Mouse (Mus musculus) layer of hippocampus, postnatal 10 days (tissue): ENCODE measurements at regions not wholly inside any gene's neighbourhood (a gene's known extent, or its start where the extent isn't known, plus 50 kb on each side); places are given as distances from the start of the nearest gene placed in this dataset.

Experiments
- DNase-seq, 2 experiments: peaks; one replicate each; pipeline ENCODE4 v3.0.0; 2021; ENCODE audit warnings: low spot score in 2 of 2

- no peak for DNase-seq
Measured at GRCm38 (mm10) chr12:54456731-54457130, 199.6 kb downstream of the Sptssa start.

GRCm38 (mm10) chr12:54454606-54455005, 201.8 kb downstream of the Sptssa start:
- no peak for DNase-seq

GRCm38 (mm10) chr12:54453343-54453742, 203.0 kb downstream of the Sptssa start:
- DNase-seq, result no peak

- no peak for DNase-seq
Measured at GRCm38 (mm10) chr12:54450369-54450768, 206.0 kb downstream of the Sptssa start.

- DNase-seq, result no peak
Measured at GRCm38 (mm10) chr12:54448221-54448620, 208.2 kb downstream of the Sptssa start.

- DNase-seq, result no peak
Measured at GRCm38 (mm10) chr12:54447354-54447753, 209.0 kb downstream of the Sptssa start.

GRCm38 (mm10) chr12:54446356-54446755, 210.0 kb downstream of the Sptssa start:
- DNase-seq, result no peak

- DNase-seq, result no peak
Measured at GRCm38 (mm10) chr12:54444416-54444815, 212.0 kb downstream of the Sptssa start.

GRCm38 (mm10) chr12:54443285-54443684, 213.1 kb downstream of the Sptssa start:
- no peak for DNase-seq

- no peak for DNase-seq
Measured at GRCm38 (mm10) chr12:54442408-54442807, 214.0 kb downstream of the Sptssa start.

- DNase-seq, result no peak
Measured at GRCm38 (mm10) chr12:54440851-54441593, 215.4 kb downstream of the Sptssa start.

- no peak for DNase-seq
Measured at GRCm38 (mm10) chr12:54438793-54439192, 217.6 kb downstream of the Sptssa start.

- no peak for DNase-seq
Measured at GRCm38 (mm10) chr12:54425236-54425635, 221.6 kb upstream of the Egln3 start.

GRCm38 (mm10) chr12:54414829-54415228, 211.2 kb upstream of the Egln3 start:
- DNase-seq, result no peak

GRCm38 (mm10) chr12:54414201-54414600, 210.5 kb upstream of the Egln3 start:
- DNase-seq, result no peak

GRCm38 (mm10) chr12:54410038-54410605, 206.5 kb upstream of the Egln3 start:
- no peak for DNase-seq

- DNase-seq, result no peak
Measured at GRCm38 (mm10) chr12:54408906-54409305, 205.2 kb upstream of the Egln3 start.

GRCm38 (mm10) chr12:54407301-54407896, 203.7 kb upstream of the Egln3 start:
- no peak for DNase-seq

GRCm38 (mm10) chr12:54405066-54405465, 201.4 kb upstream of the Egln3 start:
- DNase-seq, result no peak

- no peak for DNase-seq
Measured at GRCm38 (mm10) chr12:54402591-54402990, 198.9 kb upstream of the Egln3 start.

- no peak for DNase-seq
Measured at GRCm38 (mm10) chr12:54401665-54402064, 198.0 kb upstream of the Egln3 start.

- DNase-seq, result no peak
Measured at GRCm38 (mm10) chr12:54400084-54400483, 196.4 kb upstream of the Egln3 start.

GRCm38 (mm10) chr12:54398080-54398479, 194.4 kb upstream of the Egln3 start:
- DNase-seq, result no peak
